Mouse (Mus musculus): ENCODE measurements around the gene Bclaf3.

Gene Bclaf3

GRCm38 (mm10) chrX:159626907-159627587 is 100.6 kb downstream of the Bclaf3 start, which contains the start of gene Sh3kbp1:
Gene Sh3kbp1 (plus strand): TSS chrX:159627272.
- no peak for DNase-seq (ENCODE audit: low read depth, low spot score)

- DNase-seq (ENCODE audit: low read depth, low spot score), result no peak
Observed at GRCm38 (mm10) chrX:159627588-159628566, 101.4 kb downstream of the Bclaf3 start.

GRCm38 (mm10) chrX:159628629-159629028 is 102.1 kb downstream of the Bclaf3 start:
- DNase-seq (ENCODE audit: low read depth, low spot score), result no peak

- no peak for DNase-seq (ENCODE audit: low read depth, low spot score)
Observed at GRCm38 (mm10) chrX:159629203-159629602, 102.7 kb downstream of the Bclaf3 start.

- DNase-seq (ENCODE audit: low read depth, low spot score), result no peak
Observed at GRCm38 (mm10) chrX:159638500-159639227, 112.2 kb downstream of the Bclaf3 start.

- no peak for DNase-seq (ENCODE audit: low read depth, low spot score)
Observed at GRCm38 (mm10) chrX:159639991-159640390, 113.5 kb downstream of the Bclaf3 start.
